Mouse (Mus musculus) macrophage (primary cell): Measurements from ENCODE around the gene Anp32e. TPM values are rescaled to one million over a fixed set of nuclear protein-coding genes. Genes with fewer than 3 reads are reported as not detected.
"Not testable (repeated sequence)": the region's sequence is repeated elsewhere in the genome, so short reads cannot be mapped to it uniquely, and the experiment has no call there.

Experiments
- H3K27ac ChIP-seq: fragments of 350-480 bp; formaldehyde crosslinking; 2 replicates; pipeline ENCODE4 v1.9.0; 2021
- H3K36me3 ChIP-seq: fragments of 350-480 bp; formaldehyde crosslinking; 2 replicates; pipeline ENCODE4 v1.9.0; 2021; ENCODE audit errors: inconsistent target
- H3K4me3 ChIP-seq: fragments of 350-480 bp; formaldehyde crosslinking; 2 replicates; pipeline ENCODE4 v1.9.0; 2021; ENCODE audit errors: inconsistent target
- H3K79me2 ChIP-seq: fragments of 350-480 bp; formaldehyde crosslinking; 2 replicates; pipeline ENCODE4 v1.9.0; 2021; ENCODE audit errors: inconsistent target
- WGBS: methylation state at CpG from one replicate; pipeline ENCODE4 v1.1.7; 2026; ENCODE audit warnings: inconsistent platforms; ENCODE audit not compliant: missing documents; 5-methylcytosine and 5-hydroxymethylcytosine counted together
- polyA plus RNA-seq: library from polyadenylated mRNA; stranded (reverse); fragments of 250-400 nt; gene quantifications from 3 replicates; pipeline ENCODE4 v1.2.4, GENCODE M21; 2018; ENCODE audit warnings: inconsistent platforms

The Anp32e gene
- polyA plus RNA-seq, 1 experiment from 2014 or later = 196 TPM

- Histone ChIP-seq H3K4me3 (no peak overlapping the region), H3K27ac (no peak overlapping the region), H3K79me2 (peaks cover 29% of the 10 kb centered on the region), H3K36me3 (peaks cover 10% of the 10 kb centered on the region; the same call in 1 of the 2 replicates)
- 90% methylated on average over 8 of the region's 8 CpGs for WGBS
Observed at GRCm38 (mm10) chr3:95944742-95945141, 15.7 kb downstream of the Anp32e start.

- Histone ChIP-seq H3K4me3 (no peak overlapping the region), H3K79me2 (peaks cover 19% of the 10 kb centered on the region), H3K27ac (no peak overlapping the region), H3K36me3 (peaks cover 10% of the 10 kb centered on the region; the same call in 1 of the 2 replicates)
- 96% methylated on average over 14 of the region's 14 CpGs for WGBS
Observed at GRCm38 (mm10) chr3:95945731-95946240, 16.7 kb downstream of the Anp32e start.

GRCm38 (mm10) chr3:95948325-95948724 is 19.3 kb downstream of the Anp32e start:
- WGBS = 96% methylated on average over 5 of the region's 5 CpGs
- no peak overlapping the region for H3K27ac ChIP-seq
- H3K79me2 ChIP-seq = no peaks in the 10 kb centered on the region
- H3K36me3 ChIP-seq = peaks cover 10% of the 10 kb centered on the region; the same call in 1 of the 2 replicates
- H3K4me3 ChIP-seq = no peak overlapping the region

GRCm38 (mm10) chr3:95950763-95951551 is 21.9 kb downstream of the Anp32e start:
- Histone ChIP-seq H3K79me2 (no peaks in the 10 kb centered on the region), H3K36me3 (peaks cover 5% of the 10 kb centered on the region; the same call in 1 of the 2 replicates), H3K4me3 (peak overlapping the region; percentile 57), H3K27ac (peak overlapping the region; percentile 98)
- under 1% methylated on average over 45 of the region's 49 CpGs for WGBS

- WGBS = 60% methylated on average over 8 of the region's 12 CpGs
- peak overlapping the region; percentile 98 for H3K27ac ChIP-seq
- H3K4me3 ChIP-seq = peak overlapping the region; percentile 57
- not testable (repeated sequence) for H3K36me3 ChIP-seq, H3K79me2 ChIP-seq
Observed at GRCm38 (mm10) chr3:95951566-95951965, 22.5 kb downstream of the Anp32e start.

- no peaks in the 10 kb centered on the region for H3K36me3 ChIP-seq
- H3K79me2 ChIP-seq = no peaks in the 10 kb centered on the region
- no peak overlapping the region for H3K27ac ChIP-seq
Observed at GRCm38 (mm10) chr3:95953023-95953422, 24.0 kb downstream of the Anp32e start.

GRCm38 (mm10) chr3:95953522-95953921 is 24.5 kb downstream of the Anp32e start:
- 0 out of 2 replicates have a peak overlapping the region, but pooled peaks have one; percentile 46 for H3K27ac ChIP-seq
- no peaks in the 10 kb centered on the region for H3K36me3 ChIP-seq
- WGBS = 53% methylated on average over 3 of the region's 3 CpGs
- no peak overlapping the region for H3K4me3 ChIP-seq
- no peaks in the 10 kb centered on the region for H3K79me2 ChIP-seq

More at GRCm38 (mm10) chr3:95953023-95953422, 24.0 kb downstream of the Anp32e start:
- no peak overlapping the region for H3K4me3 ChIP-seq

- WGBS = 92% methylated on average over 8 of the region's 12 CpGs
- H3K27ac ChIP-seq = peak overlapping the region; percentile 46
- not testable (repeated sequence) for H3K4me3 ChIP-seq, H3K79me2 ChIP-seq, H3K36me3 ChIP-seq
Observed at GRCm38 (mm10) chr3:95954648-95955173, 25.7 kb downstream of the Anp32e start.

GRCm38 (mm10) chr3:95955318-95955717 is 26.3 kb downstream of the Anp32e start:
- H3K79me2 ChIP-seq = no peaks in the 10 kb centered on the region
- WGBS = 92% methylated on average over 5 of the region's 5 CpGs
- no peak overlapping the region for H3K4me3 ChIP-seq
- H3K36me3 ChIP-seq = no peaks in the 10 kb centered on the region
- no peak overlapping the region for H3K27ac ChIP-seq

- Histone ChIP-seq H3K27ac (no peak overlapping the region), H3K4me3 (no peak overlapping the region), H3K79me2 (no peaks in the 10 kb centered on the region), H3K36me3 (no peaks in the 10 kb centered on the region)
- 28% methylated on average over 8 of the region's 8 CpGs for WGBS
Observed at GRCm38 (mm10) chr3:95957359-95958148, 28.5 kb downstream of the Anp32e start.

- H3K27ac ChIP-seq = no peak overlapping the region
Observed at GRCm38 (mm10) chr3:95959082-95959481, 30.0 kb downstream of the Anp32e start.

GRCm38 (mm10) chr3:95959807-95960206 is 30.8 kb downstream of the Anp32e start:
- no CpG with 5 or more reads among the region's 1 CpGs for WGBS

More at GRCm38 (mm10) chr3:95959082-95959481, 30.0 kb downstream of the Anp32e start:
- no peaks in the 10 kb centered on the region for H3K36me3 ChIP-seq
- 70% methylated on average over 5 of the region's 5 CpGs for WGBS
- H3K4me3 ChIP-seq = no peak overlapping the region
- no peaks in the 10 kb centered on the region for H3K79me2 ChIP-seq

GRCm38 (mm10) chr3:95962182-95962581 is 33.1 kb downstream of the Anp32e start:
- not testable (repeated sequence) for H3K4me3 ChIP-seq
- 99% methylated on average over 7 of the region's 8 CpGs for WGBS

More at GRCm38 (mm10) chr3:95959807-95960206, 30.8 kb downstream of the Anp32e start:
- no peaks in the 10 kb centered on the region for H3K36me3 ChIP-seq
- H3K27ac ChIP-seq = no peak overlapping the region
- no peak overlapping the region for H3K4me3 ChIP-seq
- H3K79me2 ChIP-seq = no peaks in the 10 kb centered on the region

GRCm38 (mm10) chr3:95963230-95963629 is 34.2 kb downstream of the Anp32e start:
- Histone ChIP-seq H3K4me3 (no peak overlapping the region), H3K79me2 (no peaks in the 10 kb centered on the region), H3K36me3 (no peaks in the 10 kb centered on the region), H3K27ac (no peak overlapping the region)
- WGBS = 63% methylated on average over 2 of the region's 2 CpGs

More at GRCm38 (mm10) chr3:95962182-95962581, 33.1 kb downstream of the Anp32e start:
- H3K36me3 ChIP-seq, H3K79me2 ChIP-seq, H3K27ac ChIP-seq: not testable (repeated sequence)
